30 mouse cellular contexts compared by ENCODE assay signal in genomic region chr16:58718666-58719120, GRCm38 (mm10). TPM values are rescaled to one million over a fixed set of nuclear protein-coding genes. Genes with fewer than 3 reads are reported as not detected.
A peak's percentile ranks its signal among the peaks of the same experiment; 100 is the strongest.
DNase-seq lines count a peak whose midpoint lies in the region; ATAC-seq and TF ChIP-seq lines count a peak whose summit lies in the region.
"Had no signal": no experiment of that assay in that cellular context is flagged by ENCODE, and none has a peak within 500 bp of the region (broad histone marks: within the 10 kb centered on the region; RNA-seq: fewer than 3 reads in every experiment).

Gene Gpr15 (minus strand): TSS chr16:58719070.

- H3K27me3 ChIP-seq in testis, adult 2 months (ENCODE audit: control insufficient read depth, insufficient read depth, low read length): 0 out of 2 replicates have a peak, but pooled peaks cover 2% of the 10 kb centered on the region
- H3K27me3 ChIP-seq in lung, postnatal 0 days (replicated peaks; ENCODE audit: insufficient read depth, low read length): no peaks in the 10 kb centered on the region
- no peaks in the 10 kb centered on the region for H3K27me3 ChIP-seq in forebrain, embryonic 10.5 days (ENCODE audit: poor library complexity, severe bottlenecking)
- H3K27me3 ChIP-seq: embryonic facial prominence, embryonic 12.5 days; embryonic facial prominence, embryonic 15.5 days; forebrain, embryonic 12.5 days; forebrain, embryonic 15.5 days; heart, embryonic 13.5 days; intestine, embryonic 15.5 days had no signal

- H3K9ac ChIP-seq in lung, postnatal 0 days (replicated peaks; ENCODE audit: low read depth): no peak within 1 kb of the TSS
- H3K9ac ChIP-seq: embryonic facial prominence, embryonic 12.5 days; embryonic facial prominence, embryonic 15.5 days; forebrain, embryonic 12.5 days; forebrain, embryonic 15.5 days; heart, embryonic 13.5 days; hindbrain, embryonic 14.5 days; intestine, embryonic 15.5 days had no signal

- H3K9me3 ChIP-seq in lung, postnatal 0 days (ENCODE audit: low read length): no peaks in the 10 kb centered on the region
- H3K9me3 ChIP-seq in forebrain, embryonic 10.5 days: no peaks in the 10 kb centered on the region
- H3K9me3 ChIP-seq: embryonic facial prominence, embryonic 12.5 days; embryonic facial prominence, embryonic 15.5 days; forebrain, embryonic 12.5 days; forebrain, embryonic 15.5 days; G1E; heart, embryonic 10.5 days; heart, embryonic 13.5 days; intestine, embryonic 15.5 days had no signal

- no peaks in the 10 kb centered on the region; the same call in 1 of the 2 replicates for H3K4me1 ChIP-seq in testis, adult 2 months (ENCODE audit: control insufficient read depth, insufficient read depth, low read length)
- H3K4me1 ChIP-seq in lung, postnatal 0 days (ENCODE audit: insufficient read depth, low read depth, low read length): no peaks in the 10 kb centered on the region
- peaks cover 2% of the 10 kb centered on the region; the same call in 1 of the 2 replicates for H3K4me1 ChIP-seq in forebrain, embryonic 10.5 days
- H3K4me1 ChIP-seq: embryonic facial prominence, embryonic 12.5 days; embryonic facial prominence, embryonic 15.5 days; forebrain, embryonic 12.5 days; forebrain, embryonic 15.5 days; heart, embryonic 10.5 days; heart, embryonic 13.5 days; intestine, embryonic 15.5 days had no signal

- DNase-seq in testis, postnatal 10 days (ENCODE audit: low spot score): no peak
- DNase-seq in T-cell, adult 2 months (ENCODE audit: low spot score): peak; percentile 22
- no peak for DNase-seq in left cerebral cortex, adult 11 months (ENCODE audit: low spot score)
- no peak for DNase-seq in lung, postnatal 0 days (ENCODE audit: low spot score)
- no peak for DNase-seq in left cerebral cortex, postnatal 25 days (ENCODE audit: low spot score in 2 of 2)
- no peak for DNase-seq in forebrain, embryonic 10.5 days (ENCODE audit: extremely low spot score, low spot score)
- DNase-seq: adrenal gland, adult 8-10 months; adrenal gland, postnatal 25 days; cerebellum, adult 18-20 months; cerebellum, adult 9-10 months; cerebellum, postnatal 14 days; gastrocnemius, postnatal 36 days; heart, adult 2 months; heart, postnatal 14 days; heart, postnatal 4 days had no signal

- no peak for TF ChIP-seq CTCF in testis, adult 2 months (IDR thresholded peaks at IDR 0.05; ENCODE audit: control insufficient read depth, insufficient read depth, insufficient replicate concordance, low read depth, low read length)
- no peak for TF ChIP-seq CTCF in lung, postnatal 0 days (IDR thresholded peaks at IDR 0.05)

- no peak within 1 kb of the TSS for H3K27ac ChIP-seq in testis, adult 2 months (ENCODE audit: control insufficient read depth, insufficient read depth, low read depth, low read length)
- no peak within 1 kb of the TSS for H3K27ac ChIP-seq in lung, postnatal 0 days (ENCODE audit: low read length)
- H3K27ac ChIP-seq in forebrain, embryonic 10.5 days: no peak within 1 kb of the TSS
- H3K27ac ChIP-seq: embryonic facial prominence, embryonic 12.5 days; embryonic facial prominence, embryonic 15.5 days; forebrain, embryonic 12.5 days; forebrain, embryonic 15.5 days; heart, adult 2 months; heart, embryonic 10.5 days; heart, embryonic 13.5 days; hindbrain, embryonic 14.5 days; hindbrain, postnatal 0 days; intestine, embryonic 15.5 days had no signal

- 91% methylated on average over 7 of the region's 7 CpGs for WGBS in lung, postnatal 0 days
- 91% methylated on average over 7 of the region's 7 CpGs for WGBS in forebrain, embryonic 10.5 days

- no peak for TF ChIP-seq POLR2A in testis, adult 2 months (IDR thresholded peaks at IDR 0.05; ENCODE audit: control insufficient read depth, low read depth, low read length)

- intact Hi-C loops in left cerebral cortex, postnatal 25 days (cut with DNase I): no loop called here

- no peak for TF ChIP-seq EP300 in lung, postnatal 0 days (IDR thresholded peaks at IDR 0.05)

- H3K4me2 ChIP-seq in lung, postnatal 0 days (replicated peaks; ENCODE audit: low read depth, low read length): no peak within 1 kb of the TSS
- H3K4me2 ChIP-seq: embryonic facial prominence, embryonic 12.5 days; embryonic facial prominence, embryonic 15.5 days; forebrain, embryonic 12.5 days; forebrain, embryonic 15.5 days; heart, embryonic 13.5 days; hindbrain, embryonic 14.5 days; intestine, embryonic 15.5 days had no signal

- peak within 1 kb of the TSS; percentile 90 for H3K4me3 ChIP-seq in testis, adult 2 months (ENCODE audit: control insufficient read depth, low read depth, low read length)
- H3K4me3 ChIP-seq in lung, postnatal 0 days (ENCODE audit: low read depth, low read length): no peak within 1 kb of the TSS
- no peak within 1 kb of the TSS for H3K4me3 ChIP-seq in forebrain, embryonic 10.5 days
- H3K4me3 ChIP-seq: embryonic facial prominence, embryonic 12.5 days; embryonic facial prominence, embryonic 15.5 days; forebrain, embryonic 12.5 days; forebrain, embryonic 15.5 days; heart, adult 2 months; heart, embryonic 10.5 days; heart, embryonic 13.5 days; intestine, embryonic 15.5 days had no signal

- H3K36me3 ChIP-seq in testis, adult 2 months (ENCODE audit: control insufficient read depth, insufficient read depth, low read length): no peaks in the 10 kb centered on the region
- H3K36me3 ChIP-seq in lung, postnatal 0 days (ENCODE audit: insufficient read depth, low read length): no peaks in the 10 kb centered on the region
- H3K36me3 ChIP-seq in forebrain, embryonic 10.5 days (replicated peaks): no peaks in the 10 kb centered on the region
- H3K36me3 ChIP-seq: embryonic facial prominence, embryonic 12.5 days; embryonic facial prominence, embryonic 15.5 days; forebrain, embryonic 12.5 days; forebrain, embryonic 15.5 days; G1E; heart, embryonic 10.5 days; heart, embryonic 13.5 days; intestine, embryonic 15.5 days had no signal

- peak; percentile 51 for ATAC-seq in inflammation-experienced regulatory T-cells, adult 6 months
- ATAC-seq in lung, postnatal 0 days: no peak
- ATAC-seq: forebrain, embryonic 15.5 days; hindbrain, postnatal 0 days; intestine, embryonic 15.5 days; Patski had no signal

RNA-seq across cellular contexts. Expression of gene Gpr15, which starts in this region (rescaled TPM):
- polyA plus RNA-seq in testis, adult 2 months (2012; rRNA removed): 3.8 and 4.2 TPM in 2 replicates
- 10 to 100 TPM; 25.1 to 29.8 (median 28.5) TPM for polyA plus RNA-seq in inflammation-experienced regulatory T-cells, adult 6 months (2017; shearing (Covaris generic))
- 0.08 and 0.18 TPM in 2 replicates for polyA plus RNA-seq in lung, postnatal 0 days (2015; fragmentation: Nextera tagmentation; extraction: Ambion mirVana)
- not detected for total RNA-seq in left cerebral cortex, postnatal 25 days (2021)
- polyA plus RNA-seq in forebrain, embryonic 10.5 days (2016; fragmentation: Nextera tagmentation; extraction: Ambion mirVana): not detected in 2 replicates
- total RNA-seq: adrenal gland, adult 8-10 months; adrenal gland, postnatal 25 days; gastrocnemius, adult 8-10 months; gastrocnemius, postnatal 36 days; heart, adult 2 months; heart, postnatal 14 days; heart, postnatal 4 days had no signal
- polyA plus RNA-seq: embryonic facial prominence, embryonic 12.5 days; G1E; heart, embryonic 10.5 days; heart, embryonic 13.5 days; hindbrain, embryonic 11.5 days; hindbrain, embryonic 14.5 days; hindbrain, postnatal 0 days; intestine, embryonic 15.5 days; Patski had no signal
